Mouse (Mus musculus): ENCODE measurements around the gene Higd1c. TPM values are rescaled to one million over a fixed set of nuclear protein-coding genes. Genes with fewer than 3 reads are reported as not detected.

Higd1c gene
- polyA plus RNA-seq, 1 experiment from 2014 or later: not detected

GRCm38 (mm10) chr15:100422899-100423860 lies 58.8 kb downstream of the Higd1c start:
- H3K4me2 ChIP-seq: peak overlapping the region; percentile 93
- H3K9me3 ChIP-seq: 0 out of 2 replicates have a peak, but pooled peaks cover 5% of the 10 kb centered on the region
- peak overlapping the region; percentile 91 for H3K9ac ChIP-seq (replicated peaks)
- no peaks in the 10 kb centered on the region for H3K36me3 ChIP-seq
- H3K4me3 ChIP-seq (replicated peaks): peak overlapping the region; percentile 95
- WGBS: under 1% methylated on average over 57 of the region's 65 CpGs
- peak; percentile 94 for ATAC-seq (ENCODE audit: insufficient number of reproducible peaks, insufficient read depth, low FRiP score, low TSS enrichment, low read depth)
- 0 out of 2 replicates have a peak overlapping the region, but pooled peaks have one; percentile 45 for H3K27ac ChIP-seq
- peaks cover 8% of the 10 kb centered on the region for H3K27me3 ChIP-seq
- H3K4me1 ChIP-seq (replicated peaks): peaks cover 49% of the 10 kb centered on the region

- WGBS: 2% methylated on average over 14 of the region's 14 CpGs
- Histone ChIP-seq H3K27me3 (peaks cover 8% of the 10 kb centered on the region), H3K36me3 (no peaks in the 10 kb centered on the region), H3K4me1 (replicated peaks) (peaks cover 49% of the 10 kb centered on the region), H3K9ac (replicated peaks) (peak overlapping the region; percentile 37; the same call in 1 of the 2 replicates), H3K27ac (no peak overlapping the region), H3K4me3 (replicated peaks) (peak overlapping the region; percentile 95), H3K4me2 (peak overlapping the region; percentile 93), H3K9me3 (0 out of 2 replicates have a peak, but pooled peaks cover 5% of the 10 kb centered on the region)
- ATAC-seq (ENCODE audit: insufficient number of reproducible peaks, insufficient read depth, low FRiP score, low TSS enrichment, low read depth): no peak
Observed at GRCm38 (mm10) chr15:100423916-100424315, 59.6 kb downstream of the Higd1c start.

GRCm38 (mm10) chr15:100424396-100425122 lies 60.2 kb downstream of the Higd1c start, which contains the start of gene Slc11a2:
Slc11a2 (minus strand) TSS chr15:100425072.
- Histone ChIP-seq H3K9me3 (0 out of 2 replicates have a peak, but pooled peaks cover 5% of the 10 kb centered on the region), H3K4me2 (peak within 1 kb of the TSS; percentile 93), H3K4me1 (replicated peaks) (peaks cover 43% of the 10 kb centered on the region), H3K27me3 (peaks cover 8% of the 10 kb centered on the region), H3K27ac (no peak within 1 kb of the TSS), H3K36me3 (no peaks in the 10 kb centered on the region), H3K9ac (replicated peaks) (peak within 1 kb of the TSS; percentile 37; the same call in 1 of the 2 replicates), H3K4me3 (replicated peaks) (peak within 1 kb of the TSS; percentile 95)
- ATAC-seq (ENCODE audit: insufficient number of reproducible peaks, insufficient read depth, low FRiP score, low TSS enrichment, low read depth): no peak
- 9% methylated on average over 17 of the region's 17 CpGs for WGBS

GRCm38 (mm10) chr15:100428296-100428905 lies 64.1 kb downstream of the Higd1c start:
- no peak for ATAC-seq (ENCODE audit: insufficient number of reproducible peaks, insufficient read depth, low FRiP score, low TSS enrichment, low read depth)
- H3K9ac ChIP-seq (replicated peaks): no peak overlapping the region

GRCm38 (mm10) chr15:100429959-100430565 lies 65.7 kb downstream of the Higd1c start:
- no peaks in the 10 kb centered on the region for H3K4me1 ChIP-seq (replicated peaks)
- H3K36me3 ChIP-seq: no peaks in the 10 kb centered on the region
- 0 out of 2 replicates have a peak, but pooled peaks cover 5% of the 10 kb centered on the region for H3K9me3 ChIP-seq
- 73% methylated on average over 11 of the region's 11 CpGs for WGBS
- no peak overlapping the region for H3K27ac ChIP-seq
- H3K9ac ChIP-seq (replicated peaks): no peak overlapping the region
- no peak overlapping the region for H3K4me3 ChIP-seq (replicated peaks)
- ATAC-seq (ENCODE audit: insufficient number of reproducible peaks, insufficient read depth, low FRiP score, low TSS enrichment, low read depth): no peak
- H3K27me3 ChIP-seq: no peaks in the 10 kb centered on the region; the same call in 1 of the 2 replicates
- no peak overlapping the region for H3K4me2 ChIP-seq

More at GRCm38 (mm10) chr15:100428296-100428905, 64.1 kb downstream of the Higd1c start:
- peaks cover 8% of the 10 kb centered on the region for H3K27me3 ChIP-seq
- WGBS: 57% methylated on average over 13 of the region's 13 CpGs
- no peak overlapping the region for H3K4me2 ChIP-seq
- no peak overlapping the region for H3K4me3 ChIP-seq (replicated peaks)
- H3K4me1 ChIP-seq (replicated peaks): peaks cover 15% of the 10 kb centered on the region
- no peaks in the 10 kb centered on the region for H3K36me3 ChIP-seq
- H3K27ac ChIP-seq: no peak overlapping the region
- H3K9me3 ChIP-seq: 0 out of 2 replicates have a peak, but pooled peaks cover 5% of the 10 kb centered on the region

- no peak overlapping the region for H3K4me2 ChIP-seq
- no peaks in the 10 kb centered on the region for H3K9me3 ChIP-seq
- no peak overlapping the region for H3K9ac ChIP-seq (replicated peaks)
- 64% methylated on average over 4 of the region's 4 CpGs for WGBS
- no peaks in the 10 kb centered on the region for H3K4me1 ChIP-seq (replicated peaks)
- H3K27ac ChIP-seq: no peak overlapping the region
- H3K27me3 ChIP-seq: no peaks in the 10 kb centered on the region
- no peak overlapping the region for H3K4me3 ChIP-seq (replicated peaks)
- H3K36me3 ChIP-seq: no peaks in the 10 kb centered on the region
- ATAC-seq (ENCODE audit: insufficient number of reproducible peaks, insufficient read depth, low FRiP score, low TSS enrichment, low read depth): no peak
Observed at GRCm38 (mm10) chr15:100433234-100433633, 68.9 kb downstream of the Higd1c start.

Other genes starting within 250 kb of the Higd1c start
- gene Atf1, start 136.7 kb upstream of the Higd1c start, polyA plus RNA-seq (2016; fragmentation: Nextera tagmentation; extraction: Ambion mirVana): 50.3 and 53.0 TPM in 2 replicates
- gene Tmprss12, start 83.7 kb upstream of the Higd1c start, polyA plus RNA-seq (2016; fragmentation: Nextera tagmentation; extraction: Ambion mirVana): not detected in 2 replicates
- gene Mettl7a1, start 60.4 kb upstream of the Higd1c start, polyA plus RNA-seq (2016; fragmentation: Nextera tagmentation; extraction: Ambion mirVana): 3.3 and 4.3 TPM in 2 replicates
- 0.13 and 0.25 TPM in 2 replicates for gene Mettl7a3, start 29.6 kb upstream of the Higd1c start, polyA plus RNA-seq (2016; fragmentation: Nextera tagmentation; extraction: Ambion mirVana)
- gene Methig1, start 11.4 kb upstream of the Higd1c start, polyA plus RNA-seq (2016; fragmentation: Nextera tagmentation; extraction: Ambion mirVana): 0.21 TPM in 1 of 2 replicates, not detected in the other
- not detected in 2 replicates for gene Mettl7a2, start 11.3 kb upstream of the Higd1c start, polyA plus RNA-seq (2016; fragmentation: Nextera tagmentation; extraction: Ambion mirVana)
- 0.12 and 0.13 TPM in 2 replicates for gene Gm5475, start 57.6 kb downstream of the Higd1c start, polyA plus RNA-seq (2016; fragmentation: Nextera tagmentation; extraction: Ambion mirVana)
- gene Slc11a2, start 60.5 kb downstream of the Higd1c start, polyA plus RNA-seq (2016; fragmentation: Nextera tagmentation; extraction: Ambion mirVana): 22.8 and 25.6 TPM in 2 replicates
- 28.1 and 29.3 TPM in 2 replicates for gene Letmd1, start 104.5 kb downstream of the Higd1c start, polyA plus RNA-seq (2016; fragmentation: Nextera tagmentation; extraction: Ambion mirVana)
- gene Csrnp2, start 130.9 kb downstream of the Higd1c start, polyA plus RNA-seq (2016; fragmentation: Nextera tagmentation; extraction: Ambion mirVana): 34.1 and 34.4 TPM in 2 replicates
- 42.5 and 44.4 TPM in 2 replicates for gene Tfcp2, start 187.5 kb downstream of the Higd1c start, polyA plus RNA-seq (2016; fragmentation: Nextera tagmentation; extraction: Ambion mirVana)
- gene Pou6f1, start 235.4 kb downstream of the Higd1c start, polyA plus RNA-seq (2016; fragmentation: Nextera tagmentation; extraction: Ambion mirVana): 6.6 and 8.9 TPM in 2 replicates

Measured in limb, embryonic 12.5 days (tissue).